In the genomic region with DNA sequence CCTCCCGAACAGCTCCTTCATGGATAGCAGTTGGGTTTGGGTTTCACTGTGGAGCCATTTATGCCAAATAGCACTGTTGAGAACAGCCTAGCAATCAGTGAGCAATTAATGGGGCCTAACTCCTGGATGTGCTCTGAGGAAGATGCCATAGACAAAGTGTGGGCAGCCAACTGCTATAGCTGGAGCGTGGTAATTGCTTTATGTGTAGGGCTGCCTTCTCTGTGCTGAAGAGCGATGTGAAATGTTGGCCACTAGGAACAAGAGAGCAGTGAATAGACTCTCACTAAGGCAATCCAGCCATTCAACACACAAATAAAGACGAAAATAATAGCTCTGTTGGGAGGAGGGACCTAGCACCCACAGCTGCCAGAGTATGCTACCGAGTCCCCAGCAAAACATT, we compare ENCODE assay signal across 24 mouse cellular contexts.
A peak's percentile ranks its signal among the peaks of the same experiment; 100 is the strongest.
DNase-seq lines count a peak whose midpoint lies in the region; ATAC-seq and TF ChIP-seq lines count a peak whose summit lies in the region.
"Had no signal": no experiment of that assay in that cellular context is flagged by ENCODE, and none has a peak within 500 bp of the region (broad histone marks: within the 10 kb centered on the region; RNA-seq: fewer than 3 reads in every experiment).

No protein-coding gene starts in this region.

- H3K27me3 ChIP-seq in hindbrain, postnatal 0 days (ENCODE audit: insufficient read depth, low read length): no peaks in the 10 kb centered on the region
- no peaks in the 10 kb centered on the region for H3K27me3 ChIP-seq in hindbrain, embryonic 16.5 days (replicated peaks; ENCODE audit: control insufficient read depth, insufficient read depth, low read length)
- no peaks in the 10 kb centered on the region for H3K27me3 ChIP-seq in forebrain, embryonic 14.5 days (replicated peaks; ENCODE audit: control insufficient read depth, insufficient read depth, low read length)
- H3K27me3 ChIP-seq in neural tube, embryonic 15.5 days (replicated peaks): no peaks in the 10 kb centered on the region
- H3K27me3 ChIP-seq: heart, embryonic 13.5 days; intestine, embryonic 15.5 days; Patski had no signal

- TF ChIP-seq CTCF in hindbrain, postnatal 0 days (IDR thresholded peaks at IDR 0.05; ENCODE audit: low read depth): no peak

- H3K27ac ChIP-seq in hindbrain, postnatal 0 days: no peak overlapping the region
- no peak overlapping the region for H3K27ac ChIP-seq in hindbrain, embryonic 16.5 days (ENCODE audit: low read depth, low read length)
- no peak overlapping the region for H3K27ac ChIP-seq in forebrain, embryonic 14.5 days (ENCODE audit: low read depth, low read length)
- H3K27ac ChIP-seq in neural tube, embryonic 15.5 days (replicated peaks): no peak overlapping the region
- H3K27ac ChIP-seq: heart, embryonic 13.5 days; intestine, embryonic 15.5 days; left cerebral cortex, adult 2 months had no signal

- no peak for ATAC-seq in hindbrain, postnatal 0 days
- ATAC-seq in hindbrain, embryonic 16.5 days: no peak
- ATAC-seq in forebrain, embryonic 14.5 days: peak; percentile 85
- ATAC-seq in neural tube, embryonic 15.5 days (ENCODE audit: low FRiP score): peak; percentile 65
- ATAC-seq: intestine, embryonic 15.5 days; lung, postnatal 0 days; Patski had no signal

- H3K4me3 ChIP-seq in hindbrain, postnatal 0 days (ENCODE audit: low read length): no peak overlapping the region
- H3K4me3 ChIP-seq in hindbrain, embryonic 16.5 days (ENCODE audit: low read length): no peak overlapping the region
- H3K4me3 ChIP-seq in forebrain, embryonic 14.5 days (ENCODE audit: low read depth, low read length): no peak overlapping the region
- no peak overlapping the region for H3K4me3 ChIP-seq in neural tube, embryonic 15.5 days (replicated peaks)
- H3K4me3 ChIP-seq: heart, embryonic 13.5 days; intestine, embryonic 15.5 days; left cerebral cortex, adult 2 months had no signal

- peak; percentile 0 for DNase-seq in cerebellum, adult 11-12 months
- no peak for DNase-seq in cerebellum, postnatal 14 days
- peak; percentile 7 for DNase-seq in hindbrain, postnatal 0 days (ENCODE audit: low spot score)
- DNase-seq in forebrain, embryonic 14.5 days (ENCODE audit: low spot score): peak; percentile 51
- no peak for DNase-seq in thymus, postnatal 14 days
- DNase-seq in layer of hippocampus, postnatal 25 days (ENCODE audit: extremely low spot score in 1 of 2, low spot score in 1 of 2): no peak
- DNase-seq: adrenal gland, adult 8-10 months; cerebellum, adult 18-20 months; gastrocnemius, postnatal 10 days; heart, adult 11 months; heart, postnatal 36 days; kidney, adult 9 months; kidney, postnatal 36 days; left cerebral cortex, postnatal 4 days; liver; retina, postnatal 1 day; right cerebral cortex, postnatal 4 days had no signal

- H3K36me3 ChIP-seq in hindbrain, postnatal 0 days (ENCODE audit: insufficient read depth, low read length): no peaks in the 10 kb centered on the region
- H3K36me3 ChIP-seq in hindbrain, embryonic 16.5 days (ENCODE audit: control insufficient read depth, insufficient read depth, low read length): no peaks in the 10 kb centered on the region
- H3K36me3 ChIP-seq in forebrain, embryonic 14.5 days (ENCODE audit: control insufficient read depth, insufficient read depth, low read length): no peaks in the 10 kb centered on the region
- H3K36me3 ChIP-seq in neural tube, embryonic 15.5 days: no peaks in the 10 kb centered on the region
- H3K36me3 ChIP-seq: heart, embryonic 13.5 days; intestine, embryonic 15.5 days had no signal

- H3K9ac ChIP-seq in hindbrain, postnatal 0 days (replicated peaks; ENCODE audit: low read length): no peak overlapping the region
- H3K9ac ChIP-seq in hindbrain, embryonic 16.5 days (ENCODE audit: low read depth, low read length): no peak overlapping the region
- no peak overlapping the region for H3K9ac ChIP-seq in forebrain, embryonic 14.5 days (ENCODE audit: low read length)
- no peak overlapping the region for H3K9ac ChIP-seq in neural tube, embryonic 15.5 days (replicated peaks)
- H3K9ac ChIP-seq: heart, embryonic 13.5 days; intestine, embryonic 15.5 days had no signal

- WGBS in hindbrain, postnatal 0 days: 33% methylated on average over 5 of the region's 5 CpGs
- 32% methylated on average over 5 of the region's 5 CpGs for WGBS in hindbrain, embryonic 16.5 days
- 25% methylated on average over 5 of the region's 5 CpGs for WGBS in forebrain, embryonic 14.5 days
- 18% methylated on average over 5 of the region's 5 CpGs for WGBS in neural tube, embryonic 15.5 days

- no peak overlapping the region for H3K4me2 ChIP-seq in hindbrain, postnatal 0 days (ENCODE audit: low read depth, low read length)
- no peak overlapping the region for H3K4me2 ChIP-seq in hindbrain, embryonic 16.5 days (ENCODE audit: low read length)
- H3K4me2 ChIP-seq in forebrain, embryonic 14.5 days (ENCODE audit: low read length): no peak overlapping the region
- H3K4me2 ChIP-seq in neural tube, embryonic 15.5 days: no peak overlapping the region
- H3K4me2 ChIP-seq: heart, embryonic 13.5 days; intestine, embryonic 15.5 days had no signal

- H3K4me1 ChIP-seq in hindbrain, postnatal 0 days (ENCODE audit: insufficient read depth, low read length): no peaks in the 10 kb centered on the region
- no peaks in the 10 kb centered on the region for H3K4me1 ChIP-seq in hindbrain, embryonic 16.5 days (ENCODE audit: control insufficient read depth, insufficient read depth, low read depth, low read length)
- H3K4me1 ChIP-seq in forebrain, embryonic 14.5 days (ENCODE audit: control insufficient read depth, insufficient read depth, low read length): no peaks in the 10 kb centered on the region
- H3K4me1 ChIP-seq in neural tube, embryonic 15.5 days: 0 out of 2 replicates have a peak, but pooled peaks cover 5% of the 10 kb centered on the region
- H3K4me1 ChIP-seq: heart, embryonic 13.5 days; intestine, embryonic 15.5 days had no signal

- H3K9me3 ChIP-seq in hindbrain, postnatal 0 days (ENCODE audit: low read length): no peaks in the 10 kb centered on the region
- no peaks in the 10 kb centered on the region for H3K9me3 ChIP-seq in hindbrain, embryonic 16.5 days (ENCODE audit: control insufficient read depth, low read length)
- no peaks in the 10 kb centered on the region for H3K9me3 ChIP-seq in forebrain, embryonic 14.5 days (replicated peaks; ENCODE audit: control insufficient read depth, low read length)
- no peaks in the 10 kb centered on the region for H3K9me3 ChIP-seq in neural tube, embryonic 15.5 days (replicated peaks)
- H3K9me3 ChIP-seq: heart, embryonic 13.5 days; intestine, embryonic 15.5 days had no signal

Comparison
In these comparisons a context has a peak if more than half of its experiments do, and no peak if none do; other contexts are left out.
1. DNase-seq: peak in cerebellum, adult 11-12 months (single experiment), hindbrain, postnatal 0 days (single experiment) and forebrain, embryonic 14.5 days (single experiment); none in cerebellum, postnatal 14 days (0 of 2), thymus, postnatal 14 days (single experiment) and layer of hippocampus, postnatal 25 days (0 of 2).
2. ATAC-seq: peak in forebrain, embryonic 14.5 days (single experiment) and neural tube, embryonic 15.5 days (single experiment); none in hindbrain, postnatal 0 days (single experiment) and hindbrain, embryonic 16.5 days (single experiment).